8 mouse cellular contexts compared by ENCODE assay signal in the genomic region with DNA sequence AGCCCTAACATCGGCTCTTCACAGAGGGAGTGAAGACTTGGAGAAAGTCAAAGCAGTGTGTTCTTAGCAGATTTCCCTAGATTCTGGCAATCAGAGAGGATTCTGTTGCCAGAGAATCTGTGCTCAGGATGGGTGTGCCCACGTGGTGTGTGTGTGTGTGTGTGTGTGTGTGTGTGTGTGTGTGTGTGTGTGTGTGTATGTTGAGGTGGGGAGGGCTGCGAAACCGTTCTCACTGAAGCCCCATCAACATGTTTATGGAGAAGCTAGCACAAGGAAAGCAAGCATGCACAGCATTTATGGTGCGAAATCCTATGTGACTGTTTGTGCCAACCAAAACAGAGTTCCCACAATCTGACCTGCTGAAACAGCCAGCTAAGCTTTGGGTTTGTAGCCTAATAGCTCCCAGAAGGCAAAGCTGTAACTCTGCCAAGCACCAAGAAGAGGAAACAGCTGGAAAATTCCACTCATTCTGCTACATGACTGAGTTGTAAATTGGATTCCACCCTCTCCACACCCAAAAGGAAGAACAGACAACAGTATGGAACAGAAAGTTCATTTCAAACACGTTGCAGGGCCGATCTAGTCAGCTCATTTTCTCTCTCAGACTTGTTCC. TPM values are rescaled to one million over a fixed set of nuclear protein-coding genes. Genes with fewer than 3 reads are reported as not detected.
DNase-seq lines count a peak whose midpoint lies in the region; ATAC-seq and TF ChIP-seq lines count a peak whose summit lies in the region.

No protein-coding gene starts in this region.

- WGBS in intestine, postnatal 0 days, result 23% methylated on average over 7 of the region's 7 CpGs
- WGBS in stomach, postnatal 0 days, result 14% methylated on average over 7 of the region's 7 CpGs

- H3K4me1 ChIP-seq in intestine, postnatal 0 days (replicated peaks; ENCODE audit: control insufficient read depth, insufficient read depth, low read length), result peaks cover 10% of the 10 kb centered on the region
- no peaks in the 10 kb centered on the region for H3K4me1 ChIP-seq in stomach, postnatal 0 days (replicated peaks; ENCODE audit: control insufficient read depth, insufficient read depth)

- H3K27me3 ChIP-seq in intestine, postnatal 0 days (replicated peaks; ENCODE audit: control insufficient read depth, insufficient read depth, low read length), result no peaks in the 10 kb centered on the region
- H3K27me3 ChIP-seq in stomach, postnatal 0 days (ENCODE audit: control insufficient read depth, insufficient read depth, low read length), result no peaks in the 10 kb centered on the region

- peak overlapping the region; percentile 37 for H3K4me2 ChIP-seq in intestine, postnatal 0 days (replicated peaks; ENCODE audit: low read depth)
- no peak overlapping the region for H3K4me2 ChIP-seq in stomach, postnatal 0 days (replicated peaks; ENCODE audit: low read depth)

- TF ChIP-seq EP300 in stomach, postnatal 0 days (optimal IDR thresholded peaks at IDR 0.05), result no peak

- peak; percentile 68 for DNase-seq in ovary, adult 18-20 months (ENCODE audit: low spot score)
- DNase-seq in ovary, postnatal 36 days (ENCODE audit: low spot score), result no peak
- peak; percentile 87 for DNase-seq in gastrocnemius, adult 18-20 months (ENCODE audit: low spot score)
- DNase-seq in left cerebral cortex, postnatal 10 days (ENCODE audit: extremely low spot score in 1 of 2, low spot score in 2 of 2), result peak; percentile 21 to 53
- peak; percentile 16 for DNase-seq in stomach, postnatal 0 days (ENCODE audit: low spot score)
- DNase-seq in thymus, postnatal 4 days, result no peak

- ATAC-seq in intestine, postnatal 0 days, result peak; percentile 44
- ATAC-seq in stomach, postnatal 0 days (ENCODE audit: low FRiP score, low TSS enrichment), result peak; percentile 68; the same call in 1 of the 2 replicates
- ATAC-seq in erythroid progenitor cell, adult 5-6 weeks (replicated peaks; ENCODE audit: low FRiP score, poor library complexity, severe bottlenecking), result no peak

- no peak overlapping the region for H3K4me3 ChIP-seq in intestine, postnatal 0 days (ENCODE audit: low read depth, low read length)
- H3K4me3 ChIP-seq in stomach, postnatal 0 days (ENCODE audit: low read depth, low read length), result no peak overlapping the region

- intact Hi-C loops in left cerebral cortex, postnatal 10 days (cut with DNase I), result no loop called here

- H3K9ac ChIP-seq in intestine, postnatal 0 days (ENCODE audit: low read depth, low read length), result no peak overlapping the region
- H3K9ac ChIP-seq in stomach, postnatal 0 days (ENCODE audit: low read length), result no peak overlapping the region

- H3K27ac ChIP-seq in intestine, postnatal 0 days (ENCODE audit: low read depth, low read length), result peak overlapping the region; percentile 68
- H3K27ac ChIP-seq in stomach, postnatal 0 days (replicated peaks), result peak overlapping the region; percentile 76

- TF ChIP-seq CTCF in intestine, postnatal 0 days (IDR thresholded peaks at IDR 0.05; ENCODE audit: low read depth), result no peak
- no peak for TF ChIP-seq CTCF in stomach, postnatal 0 days (IDR thresholded peaks at IDR 0.05; ENCODE audit: low read depth)

- no peaks in the 10 kb centered on the region for H3K9me3 ChIP-seq in intestine, postnatal 0 days (ENCODE audit: control insufficient read depth)
- H3K9me3 ChIP-seq in stomach, postnatal 0 days (ENCODE audit: control insufficient read depth, low read length), result no peaks in the 10 kb centered on the region

- peaks cover 20% of the 10 kb centered on the region for H3K36me3 ChIP-seq in intestine, postnatal 0 days (ENCODE audit: control insufficient read depth, insufficient read depth)
- 0 out of 2 replicates have a peak, but pooled peaks cover 6% of the 10 kb centered on the region for H3K36me3 ChIP-seq in stomach, postnatal 0 days (ENCODE audit: control insufficient read depth, insufficient read depth, low read length)

RNA-seq across cellular contexts. Expression of a gene that starts 13.7 kb away (rescaled TPM):
- 10 to 100 TPM; 42.2 to 48.1 TPM for total RNA-seq in gastrocnemius, adult 18-20 months (2021)
- polyA plus RNA-seq in intestine, postnatal 0 days (2015; fragmentation: Nextera tagmentation; extraction: Ambion mirVana), result 733 and 887 TPM in 2 replicates
- 10 to 100 TPM; 61.8 to 82.0 TPM for total RNA-seq in left cerebral cortex, postnatal 10 days (2021)
- 314 and 375 TPM in 2 replicates for polyA plus RNA-seq in stomach, postnatal 0 days (2015; fragmentation: Nextera tagmentation; extraction: Ambion mirVana)
- 41.1 and 59.5 TPM in 2 replicates for total RNA-seq in erythroid progenitor cell, adult 5-6 weeks (2015; ENCODE audit: low replicate concordance)
- total RNA-seq in erythroid progenitor cell, adult 5-6 weeks (2017; ENCODE audit: low replicate concordance), result 48.9 and 71.8 TPM in 2 replicates

RNA-seq across cellular contexts. Expression of a gene that starts 48.2 kb away (rescaled TPM):
- 10 to 100 TPM; 27.1 to 50.4 TPM for total RNA-seq in gastrocnemius, adult 18-20 months (2021)
- polyA plus RNA-seq in intestine, postnatal 0 days (2015; fragmentation: Nextera tagmentation; extraction: Ambion mirVana), result 965 and 1,093 TPM in 2 replicates
- total RNA-seq in left cerebral cortex, postnatal 10 days (2021), result 10 to 100 TPM; 23.7 to 24.1 TPM
- 1,952 and 2,093 TPM in 2 replicates for polyA plus RNA-seq in stomach, postnatal 0 days (2015; fragmentation: Nextera tagmentation; extraction: Ambion mirVana)
- 477 and 485 TPM in 2 replicates for total RNA-seq in erythroid progenitor cell, adult 5-6 weeks (2015; ENCODE audit: low replicate concordance)
- 7.3 and 30.8 TPM in 2 replicates for total RNA-seq in erythroid progenitor cell, adult 5-6 weeks (2017; ENCODE audit: low replicate concordance)

Comparison
In these comparisons a context has a peak if more than half of its experiments do, and no peak if none do; other contexts are left out.
1. DNase-seq: peak in ovary, adult 18-20 months (single experiment), gastrocnemius, adult 18-20 months (single experiment), left cerebral cortex, postnatal 10 days (2 of 2) and stomach, postnatal 0 days (single experiment); none in ovary, postnatal 36 days (single experiment) and thymus, postnatal 4 days (single experiment).